Mouse (Mus musculus): ENCODE results near the gene Nmrk1. TPM values are rescaled to one million over a fixed set of nuclear protein-coding genes. Genes with fewer than 3 reads are reported as not detected.

The Nmrk1 gene
- polyA plus RNA-seq, 1 experiment from 2014 or later: 4.7 TPM

DNA sequence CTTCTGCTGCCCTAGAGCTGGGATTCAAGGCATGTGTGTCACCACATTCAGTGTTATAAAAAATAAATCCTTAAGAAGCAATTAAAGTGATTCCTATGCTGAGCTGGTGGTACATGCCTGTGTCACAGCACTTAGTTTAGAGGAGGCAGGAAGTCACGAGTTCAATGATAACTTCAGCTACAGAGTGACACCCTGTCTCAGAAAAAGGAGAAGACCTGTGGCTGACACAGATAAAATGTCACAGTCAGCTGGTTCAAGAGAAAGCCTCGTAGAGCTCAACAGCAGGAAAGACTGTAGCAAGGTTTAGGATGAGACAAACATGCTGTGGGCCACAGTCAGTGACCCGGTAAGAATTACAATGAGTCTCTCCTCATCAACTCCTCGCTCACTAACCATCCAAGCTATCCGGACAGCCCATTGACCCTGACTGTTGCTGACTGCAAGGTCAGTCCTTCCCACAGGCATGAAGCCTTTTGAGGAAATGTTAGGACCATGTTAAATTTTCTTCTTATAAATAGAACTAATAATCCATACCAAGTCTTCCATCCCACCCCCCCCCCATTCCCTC is 15.2 kb downstream of the Nmrk1 start:
- WGBS: 83% methylated on average over 5 of the region's 5 CpGs
- Histone ChIP-seq H3K27ac (ENCODE audit: low read depth, low read length) (no peak overlapping the region), H3K27me3 (replicated peaks; ENCODE audit: control insufficient read depth, insufficient read depth, low read length) (no peaks in the 10 kb centered on the region), H3K4me1 (replicated peaks; ENCODE audit: control insufficient read depth, insufficient read depth, low read length) (no peaks in the 10 kb centered on the region), H3K36me3 (ENCODE audit: control insufficient read depth, insufficient read depth) (no peaks in the 10 kb centered on the region), H3K9ac (ENCODE audit: low read depth, low read length) (no peak overlapping the region), H3K4me2 (replicated peaks; ENCODE audit: low read depth) (no peak overlapping the region), H3K9me3 (ENCODE audit: control insufficient read depth) (no peaks in the 10 kb centered on the region), H3K4me3 (ENCODE audit: low read depth, low read length) (no peak overlapping the region)
- TF ChIP-seq CTCF (IDR thresholded peaks at IDR 0.05; ENCODE audit: low read depth): no peak
- ATAC-seq: no peak

DNA sequence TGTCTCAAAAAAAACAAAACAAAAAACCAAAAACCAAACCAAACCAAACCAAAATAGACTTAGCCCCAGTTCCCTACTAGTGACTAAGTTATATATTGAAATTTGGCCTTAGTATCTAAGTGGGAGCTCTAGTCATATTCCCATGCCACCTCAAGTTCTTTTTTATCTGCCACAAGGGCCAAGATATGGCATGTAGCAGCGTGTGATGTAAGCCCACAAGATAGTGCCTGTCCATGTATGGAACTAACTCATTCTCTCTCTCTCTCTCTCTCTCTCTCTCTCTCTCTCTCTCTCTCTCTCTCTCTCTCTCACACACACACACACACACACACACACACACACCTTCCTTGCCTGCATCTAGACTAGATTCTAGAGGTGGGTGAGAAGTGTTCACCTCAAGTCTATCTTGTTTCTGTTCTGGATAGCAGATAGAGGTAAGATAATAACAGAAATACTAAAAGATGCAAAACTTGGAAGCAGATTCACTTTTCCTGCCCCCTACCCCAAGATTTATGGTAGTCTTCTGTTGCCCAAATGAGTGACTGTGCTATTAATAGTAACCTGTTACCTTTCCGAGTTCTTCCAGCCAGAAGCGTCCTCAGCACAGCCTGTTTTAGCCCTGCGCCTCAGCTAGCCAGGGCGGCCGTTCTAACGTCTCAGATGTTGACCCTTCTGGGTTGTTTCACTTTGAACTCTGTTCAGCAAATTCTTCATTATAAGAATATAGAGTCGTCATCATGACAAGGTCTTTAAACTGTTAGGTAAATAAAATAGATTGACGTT is 16.2 kb downstream of the Nmrk1 start:
- 56% methylated on average over 9 of the region's 9 CpGs for WGBS
- Histone ChIP-seq H3K27me3 (replicated peaks; ENCODE audit: control insufficient read depth, insufficient read depth, low read length) (no peaks in the 10 kb centered on the region), H3K36me3 (ENCODE audit: control insufficient read depth, insufficient read depth) (no peaks in the 10 kb centered on the region), H3K9me3 (ENCODE audit: control insufficient read depth) (no peaks in the 10 kb centered on the region), H3K4me3 (ENCODE audit: low read depth, low read length) (no peak overlapping the region), H3K4me1 (replicated peaks; ENCODE audit: control insufficient read depth, insufficient read depth, low read length) (no peaks in the 10 kb centered on the region), H3K4me2 (replicated peaks; ENCODE audit: low read depth) (no peak overlapping the region), H3K9ac (ENCODE audit: low read depth, low read length) (no peak overlapping the region), H3K27ac (ENCODE audit: low read depth, low read length) (no peak overlapping the region)
- TF ChIP-seq CTCF (IDR thresholded peaks at IDR 0.05; ENCODE audit: low read depth): no peak
- no peak for ATAC-seq

GRCm38 (mm10) chr19:18648558-18648945 is 16.8 kb downstream of the Nmrk1 start:
- H3K27me3 ChIP-seq (replicated peaks; ENCODE audit: control insufficient read depth, insufficient read depth, low read length): no peaks in the 10 kb centered on the region
- no peak overlapping the region for H3K4me2 ChIP-seq (replicated peaks; ENCODE audit: low read depth)
- no peak overlapping the region for H3K27ac ChIP-seq (ENCODE audit: low read depth, low read length)
- H3K4me3 ChIP-seq (ENCODE audit: low read depth, low read length): no peak overlapping the region
- ATAC-seq: no peak
- H3K9ac ChIP-seq (ENCODE audit: low read depth, low read length): no peak overlapping the region
- H3K4me1 ChIP-seq (replicated peaks; ENCODE audit: control insufficient read depth, insufficient read depth, low read length): no peaks in the 10 kb centered on the region
- WGBS: 78% methylated on average over 6 of the region's 6 CpGs
- no peak for TF ChIP-seq CTCF (IDR thresholded peaks at IDR 0.05; ENCODE audit: low read depth)
- H3K36me3 ChIP-seq (ENCODE audit: control insufficient read depth, insufficient read depth): no peaks in the 10 kb centered on the region
- H3K9me3 ChIP-seq (ENCODE audit: control insufficient read depth): no peaks in the 10 kb centered on the region

DNA sequence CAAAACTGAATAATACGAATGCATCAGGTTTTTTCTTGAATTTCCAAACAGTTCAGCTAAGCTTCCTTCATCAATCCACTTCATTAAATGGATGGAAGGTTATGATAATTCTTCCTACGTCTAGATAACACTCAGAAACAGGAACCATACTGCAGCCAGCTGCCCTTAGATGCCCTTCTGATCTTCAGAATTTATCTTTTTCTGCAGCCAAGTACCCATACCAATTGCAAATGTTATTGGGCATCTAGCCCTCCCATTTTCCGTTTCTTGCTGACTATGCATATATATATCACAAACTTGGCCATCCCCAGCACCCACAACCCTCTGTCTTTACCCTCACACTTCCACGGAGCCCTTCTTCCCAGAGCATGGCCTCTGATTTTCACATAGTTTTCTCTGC is 18.2 kb downstream of the Nmrk1 start:
- Histone ChIP-seq H3K4me1 (replicated peaks; ENCODE audit: control insufficient read depth, insufficient read depth, low read length) (no peaks in the 10 kb centered on the region), H3K36me3 (ENCODE audit: control insufficient read depth, insufficient read depth) (no peaks in the 10 kb centered on the region), H3K9ac (ENCODE audit: low read depth, low read length) (no peak overlapping the region), H3K27me3 (replicated peaks; ENCODE audit: control insufficient read depth, insufficient read depth, low read length) (no peaks in the 10 kb centered on the region), H3K9me3 (ENCODE audit: control insufficient read depth) (no peaks in the 10 kb centered on the region), H3K27ac (ENCODE audit: low read depth, low read length) (no peak overlapping the region), H3K4me2 (replicated peaks; ENCODE audit: low read depth) (no peak overlapping the region), H3K4me3 (ENCODE audit: low read depth, low read length) (no peak overlapping the region)
- WGBS: 83% methylated on average over 4 of the region's 4 CpGs
- ATAC-seq: no peak
- no peak for TF ChIP-seq CTCF (IDR thresholded peaks at IDR 0.05; ENCODE audit: low read depth)

GRCm38 (mm10) chr19:18650473-18650872 is 18.7 kb downstream of the Nmrk1 start:
- TF ChIP-seq CTCF (IDR thresholded peaks at IDR 0.05; ENCODE audit: low read depth): no peak
- H3K9me3 ChIP-seq (ENCODE audit: control insufficient read depth): no peaks in the 10 kb centered on the region
- no peak for ATAC-seq
- 73% methylated on average over 6 of the region's 6 CpGs for WGBS
- no peaks in the 10 kb centered on the region for H3K36me3 ChIP-seq (ENCODE audit: control insufficient read depth, insufficient read depth)
- H3K9ac ChIP-seq (ENCODE audit: low read depth, low read length): no peak overlapping the region
- H3K27ac ChIP-seq (ENCODE audit: low read depth, low read length): no peak overlapping the region
- H3K4me3 ChIP-seq (ENCODE audit: low read depth, low read length): no peak overlapping the region
- H3K4me2 ChIP-seq (replicated peaks; ENCODE audit: low read depth): no peak overlapping the region
- no peaks in the 10 kb centered on the region for H3K27me3 ChIP-seq (replicated peaks; ENCODE audit: control insufficient read depth, insufficient read depth, low read length)
- no peaks in the 10 kb centered on the region for H3K4me1 ChIP-seq (replicated peaks; ENCODE audit: control insufficient read depth, insufficient read depth, low read length)

DNA sequence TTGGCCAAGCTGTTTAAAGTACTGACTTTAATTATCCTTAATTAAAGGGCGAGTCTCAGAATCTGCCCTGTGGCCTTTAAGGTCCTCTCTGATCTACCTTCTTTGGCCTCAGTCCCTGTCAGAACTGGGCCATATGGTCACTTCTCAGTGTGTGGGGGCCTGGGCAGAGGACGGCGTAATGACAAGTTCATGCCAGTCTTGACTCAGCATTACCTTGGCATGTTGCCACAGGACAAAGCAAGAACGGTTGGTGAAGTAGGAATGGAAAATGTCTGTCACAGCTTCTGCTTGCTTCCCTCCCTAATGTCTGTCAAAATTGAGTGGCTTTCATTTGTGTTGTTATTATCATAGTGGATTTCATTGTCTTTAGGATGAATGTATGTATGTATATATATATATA is 20.8 kb downstream of the Nmrk1 start:
- WGBS: 74% methylated on average over 4 of the region's 4 CpGs
- TF ChIP-seq CTCF (IDR thresholded peaks at IDR 0.05; ENCODE audit: low read depth): no peak
- no peaks in the 10 kb centered on the region for H3K27me3 ChIP-seq (replicated peaks; ENCODE audit: control insufficient read depth, insufficient read depth, low read length)
- no peaks in the 10 kb centered on the region for H3K36me3 ChIP-seq (ENCODE audit: control insufficient read depth, insufficient read depth)
- no peak overlapping the region for H3K9ac ChIP-seq (ENCODE audit: low read depth, low read length)
- no peak overlapping the region for H3K4me2 ChIP-seq (replicated peaks; ENCODE audit: low read depth)
- no peak for ATAC-seq
- no peak overlapping the region for H3K4me3 ChIP-seq (ENCODE audit: low read depth, low read length)
- H3K9me3 ChIP-seq (ENCODE audit: control insufficient read depth): no peaks in the 10 kb centered on the region
- no peaks in the 10 kb centered on the region for H3K4me1 ChIP-seq (replicated peaks; ENCODE audit: control insufficient read depth, insufficient read depth, low read length)
- no peak overlapping the region for H3K27ac ChIP-seq (ENCODE audit: low read depth, low read length)

Measured in intestine, postnatal 0 days (tissue).